Mouse (Mus musculus) limb, embryonic 14.5 days (tissue): ENCODE measurements around the gene Gjc2. TPM values are rescaled to one million over a fixed set of nuclear protein-coding genes. Genes with fewer than 3 reads are reported as not detected.

Source experiments
- ATAC-seq: fragments of 200-750 bp; cut with Nextera tagmentation; 2 replicates; pipeline ENCODE4 v1.8.0; 2017; ENCODE audit warnings: low read depth, moderate number of reproducible peaks, moderate TSS enrichment; ENCODE audit not compliant: low FRiP score
- DNase-seq: peaks from one replicate; pipeline ENCODE4 v3.0.0-alpha.2; 2015; ENCODE audit warnings: low spot score
- H3K27ac ChIP-seq: fragments of 300-500 bp; sonication (generic); replicated peaks from 2 replicates; pipeline ENCODE4 v1.5.1; 2014; ENCODE audit warnings: low read depth, mild to moderate bottlenecking, low read length, moderate library complexity, mixed read lengths
- H3K27me3 ChIP-seq: fragments of 300-500 bp; sonication (generic); 2 replicates; pipeline ENCODE4 v1.6.1; 2014; ENCODE audit warnings: low read length, mixed read lengths; ENCODE audit not compliant: control insufficient read depth, insufficient read depth
- H3K36me3 ChIP-seq: fragments of 300-500 bp; sonication (generic); 2 replicates; pipeline ENCODE4 v1.6.1; 2014; ENCODE audit warnings: mild to moderate bottlenecking, low read length, moderate library complexity, mixed read lengths; ENCODE audit not compliant: control insufficient read depth, insufficient read depth
- H3K4me1 ChIP-seq: fragments of 300-500 bp; sonication (generic); 2 replicates; pipeline ENCODE4 v1.6.1; 2014; ENCODE audit warnings: antibody characterized with exemption, low read length, mixed read lengths; ENCODE audit not compliant: control insufficient read depth, insufficient read depth
- H3K4me2 ChIP-seq: fragments of 300-500 bp; sonication (generic); replicated peaks from 2 replicates; pipeline ENCODE4 v1.6.1; 2014; ENCODE audit warnings: low read depth, mild to moderate bottlenecking, low read length, moderate library complexity; ENCODE audit not compliant: severe bottlenecking
- H3K4me3 ChIP-seq: fragments of 300-500 bp; sonication (generic); replicated peaks from 2 replicates; pipeline ENCODE4 v1.5.1; 2014; ENCODE audit warnings: low read length
- H3K9ac ChIP-seq: fragments of 300-500 bp; sonication (generic); 2 replicates; pipeline ENCODE4 v1.6.1; 2014; ENCODE audit warnings: mild to moderate bottlenecking, low read depth, low read length, moderate library complexity; ENCODE audit not compliant: severe bottlenecking
- H3K9me3 ChIP-seq: fragments of 300-500 bp; sonication (generic); 2 replicates; pipeline ENCODE4 v1.6.1; 2016; ENCODE audit warnings: low read length; ENCODE audit not compliant: control insufficient read depth
- POLR2A ChIP-seq: fragments of 200-500 bp; IDR thresholded peaks from 2 replicates; pipeline ENCODE4 v1.8.0; 2012; ENCODE audit warnings: inconsistent platforms, mild to moderate bottlenecking, moderate library complexity, borderline replicate concordance; ENCODE audit not compliant: insufficient read depth, insufficient read length; ENCODE audit errors: extremely low read depth
- WGBS: fragments of 180-500 bp; shearing (Covaris S2); extraction: QIAGEN DNeasy Blood & Tissue Kit; methylation state at CpG from one replicate; pipeline ENCODE4 v1.1.7; 2014; 5-methylcytosine and 5-hydroxymethylcytosine counted together
- polyA plus RNA-seq, 2 experiments: library from polyadenylated mRNA; depleted of rRNA in 1 of 2; stranded (reverse) in 1 of 2; unstranded in 1 of 2; fragments of >200 nt; fragmentation: Nextera tagmentation in 1 of 2; extraction: Ambion mirVana in 1 of 2; gene quantifications; 2 replicates each; pipeline versions ENCODE4 v1.2.1 to v1.2.3; 2012 to 2014

Gjc2 gene
- 0.78 and 1.2 TPM in 2 replicates for polyA plus RNA-seq (2012; rRNA removed)
- polyA plus RNA-seq (2014; fragmentation: Nextera tagmentation; extraction: Ambion mirVana) = 0.36 and 0.70 TPM in 2 replicates

GRCm38 (mm10) chr11:59182864-59183331 lies at the start of gene Gjc2:
Gjc2 (minus strand) TSS chr11:59183213.
- DNase-seq = no peak
- Histone ChIP-seq H3K9me3 (no peaks in the 10 kb centered on the region), H3K4me1 (no peaks in the 10 kb centered on the region), H3K4me2 (no peak within 1 kb of the TSS), H3K27ac (no peak within 1 kb of the TSS), H3K36me3 (peaks cover 32% of the 10 kb centered on the region), H3K27me3 (peaks cover 21% of the 10 kb centered on the region), H3K4me3 (no peak within 1 kb of the TSS), H3K9ac (no peak within 1 kb of the TSS)
- ATAC-seq = no peak
- no peak for TF ChIP-seq POLR2A
- 67% methylated on average over 2 of the region's 3 CpGs for WGBS

GRCm38 (mm10) chr11:59232797-59233196 lies 49.8 kb upstream of the Gjc2 start:
- ATAC-seq (no peak), DNase-seq (no peak)
- no peak overlapping the region for H3K4me3 ChIP-seq
- no peak for TF ChIP-seq POLR2A
- no peak overlapping the region for H3K9ac ChIP-seq
- no peaks in the 10 kb centered on the region for H3K36me3 ChIP-seq
- H3K4me2 ChIP-seq = no peak overlapping the region
- no peak overlapping the region for H3K27ac ChIP-seq
- no peaks in the 10 kb centered on the region for H3K27me3 ChIP-seq
- no peaks in the 10 kb centered on the region for H3K9me3 ChIP-seq
- peaks cover 3% of the 10 kb centered on the region; the same call in 1 of the 2 replicates for H3K4me1 ChIP-seq
- 80% methylated on average over 2 of the region's 2 CpGs for WGBS

GRCm38 (mm10) chr11:59230144-59230760 lies 47.2 kb upstream of the Gjc2 start:
- H3K4me1 ChIP-seq = peaks cover 19% of the 10 kb centered on the region
- 16% methylated on average over 7 of the region's 7 CpGs for WGBS
- ATAC-seq = no peak
- TF ChIP-seq POLR2A = no peak
- H3K27me3 ChIP-seq = no peaks in the 10 kb centered on the region
- no peak overlapping the region for H3K4me3 ChIP-seq
- no peak overlapping the region for H3K27ac ChIP-seq
- no peak overlapping the region; the same call in 1 of the 2 replicates for H3K9ac ChIP-seq
- 0 out of 2 replicates have a peak, but pooled peaks cover 1% of the 10 kb centered on the region for H3K36me3 ChIP-seq
- H3K4me2 ChIP-seq = no peak overlapping the region
- no peaks in the 10 kb centered on the region for H3K9me3 ChIP-seq
- peak; percentile 45 for DNase-seq

- peak within 1 kb of the TSS; percentile 100 for H3K4me3 ChIP-seq
- TF ChIP-seq POLR2A = peak; percentile 81; the same call in 1 of the 2 replicates
- H3K4me1 ChIP-seq = peaks cover 33% of the 10 kb centered on the region
- 6% methylated on average over 40 of the region's 59 CpGs for WGBS
- DNase-seq (peak; percentile 96), ATAC-seq (peak; percentile 96)
- H3K27me3 ChIP-seq = no peaks in the 10 kb centered on the region
- peak within 1 kb of the TSS; percentile 77 for H3K4me2 ChIP-seq
- no peaks in the 10 kb centered on the region for H3K9me3 ChIP-seq
- peak within 1 kb of the TSS; percentile 100 for H3K9ac ChIP-seq
- H3K36me3 ChIP-seq = peaks cover 17% of the 10 kb centered on the region
- peak within 1 kb of the TSS; percentile 98 for H3K27ac ChIP-seq
These were observed 45.3 kb upstream of the Gjc2 start, which contains the start of gene Arf1 for GRCm38 (mm10) chr11:59228122-59228953. Arf1 (minus strand) TSS chr11:59228270.

- H3K9ac ChIP-seq = peak overlapping the region; percentile 100
- no peaks in the 10 kb centered on the region for H3K9me3 ChIP-seq
- no peak for TF ChIP-seq POLR2A
- peak overlapping the region; percentile 77 for H3K4me2 ChIP-seq
- peaks cover 20% of the 10 kb centered on the region for H3K36me3 ChIP-seq
- H3K4me1 ChIP-seq = peaks cover 35% of the 10 kb centered on the region
- WGBS = 1% methylated on average over 38 of the region's 51 CpGs
- no peaks in the 10 kb centered on the region for H3K27me3 ChIP-seq
- peak overlapping the region; percentile 98 for H3K27ac ChIP-seq
- H3K4me3 ChIP-seq = peak overlapping the region; percentile 100
- DNase-seq (no peak), ATAC-seq (peak; percentile 75)
These were observed 44.6 kb upstream of the Gjc2 start for GRCm38 (mm10) chr11:59227604-59228121.
